Mouse (Mus musculus): ENCODE data around the gene Prdm8. TPM values are rescaled to one million over a fixed set of nuclear protein-coding genes. Genes with fewer than 3 reads are reported as not detected.

Gene Prdm8
- polyA plus RNA-seq, 1 experiment from 2014 or later: 2.5 TPM

Other genes starting within 250 kb of the Prdm8 start
- 3.9 and 4.6 TPM in 2 replicates for gene Antxr2, start 136.2 kb upstream of the Prdm8 start, polyA plus RNA-seq (2015; fragmentation: Nextera tagmentation; extraction: Ambion mirVana)
- gene Fgf5, start 87.0 kb downstream of the Prdm8 start, polyA plus RNA-seq (2015; fragmentation: Nextera tagmentation; extraction: Ambion mirVana): 0.71 and 1.5 TPM in 2 replicates
- gene Cfap299, start 162.1 kb downstream of the Prdm8 start, polyA plus RNA-seq (2015; fragmentation: Nextera tagmentation; extraction: Ambion mirVana): 1.2 and 2.7 TPM in 2 replicates

Data from hindbrain, embryonic 13.5 days (tissue).